Mouse (Mus musculus): ENCODE results near the gene Cbwd1.

DNA sequence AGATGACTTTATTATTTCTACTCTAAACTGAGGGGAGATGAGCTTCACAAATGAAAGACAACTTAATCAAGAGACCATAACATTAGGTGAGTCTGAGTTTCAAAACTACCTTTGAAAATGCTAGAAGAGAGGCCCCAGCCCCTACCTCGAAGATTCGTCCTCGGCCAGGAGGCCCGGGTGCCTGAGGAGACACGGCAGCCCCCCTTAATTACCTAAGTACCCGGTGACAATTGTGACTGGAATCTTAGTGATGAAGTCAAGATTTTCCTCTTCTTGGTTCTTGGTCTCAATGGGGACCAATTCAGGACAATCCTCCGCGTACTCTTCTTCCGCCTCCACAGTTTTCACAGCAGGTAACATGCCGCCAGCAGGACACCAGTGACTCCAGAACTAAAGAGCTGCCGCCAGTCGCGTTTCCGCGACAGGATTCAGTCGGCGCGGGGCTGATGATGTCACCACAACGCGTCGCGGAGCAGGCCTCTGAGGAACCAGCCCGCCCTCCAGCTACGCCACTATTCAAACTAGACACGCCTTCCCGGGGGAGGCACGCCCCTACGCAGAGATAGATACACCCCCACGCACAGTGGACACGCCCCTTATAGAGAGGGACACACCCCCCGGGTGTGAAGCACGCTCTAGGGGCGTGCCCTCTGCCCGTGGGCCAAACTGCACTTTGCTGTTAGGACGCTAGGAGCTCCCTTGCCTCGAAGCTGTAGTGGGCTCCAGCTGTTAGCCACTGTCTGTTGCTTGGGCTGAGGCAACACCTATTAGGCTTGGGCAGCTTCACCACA is at the start of gene Cbwd1:
- TF ChIP-seq CTCF (IDR thresholded peaks at IDR 0.05) (peak; percentile 99), POLR2A (IDR thresholded peaks at IDR 0.05; ENCODE audit: insufficient read depth, low read depth, low read length) (peak; percentile 94)

Measured in heart, adult 2 months (tissue).